Mouse (Mus musculus) limb, embryonic 10.5 days (tissue): Measurements from ENCODE around the gene Lce6a. TPM values are rescaled to one million over a fixed set of nuclear protein-coding genes. Genes with fewer than 3 reads are reported as not detected.

ENCODE experiments used
- DNase-seq: peaks from one replicate; pipeline ENCODE4 v3.0.0-alpha.2; 2017; ENCODE audit warnings: low spot score
- H3K27ac ChIP-seq: fragments of 300-500 bp; sonication (generic); 2 replicates; pipeline ENCODE4 v1.5.1; 2016; ENCODE audit warnings: mild to moderate bottlenecking
- H3K27me3 ChIP-seq: fragments of 300-500 bp; sonication (generic); 2 replicates; pipeline ENCODE4 v1.6.1; 2016; ENCODE audit warnings: low read depth, mild to moderate bottlenecking; ENCODE audit not compliant: poor library complexity, severe bottlenecking
- H3K36me3 ChIP-seq: fragments of 300-500 bp; sonication (generic); 2 replicates; pipeline ENCODE4 v1.6.1; 2016; ENCODE audit warnings: mild to moderate bottlenecking, moderate library complexity
- H3K4me1 ChIP-seq: fragments of 300-500 bp; sonication (generic); 2 replicates; pipeline ENCODE4 v1.6.1; 2016
- H3K4me3 ChIP-seq: fragments of 300-500 bp; sonication (generic); 2 replicates; pipeline ENCODE4 v1.5.1; 2016; ENCODE audit warnings: mild to moderate bottlenecking, moderate library complexity
- H3K9me3 ChIP-seq: fragments of 300-500 bp; sonication (generic); replicated peaks from 2 replicates; pipeline ENCODE4 v1.6.1; 2016; ENCODE audit warnings: mild to moderate bottlenecking
- WGBS: fragments of 180-500 bp; shearing (Covaris S2); methylation state at CpG from one replicate; pipeline ENCODE4 v1.1.7; 2016; 5-methylcytosine and 5-hydroxymethylcytosine counted together
- polyA plus RNA-seq: library from polyadenylated mRNA; unstranded; fragments of >200 nt; fragmentation: Nextera tagmentation; extraction: Ambion mirVana; gene quantifications from 2 replicates; pipeline ENCODE4 v1.2.1, GENCODE M21; 2016

The Lce6a gene
- polyA plus RNA-seq, 1 experiment from 2014 or later, result not detected

DNA sequence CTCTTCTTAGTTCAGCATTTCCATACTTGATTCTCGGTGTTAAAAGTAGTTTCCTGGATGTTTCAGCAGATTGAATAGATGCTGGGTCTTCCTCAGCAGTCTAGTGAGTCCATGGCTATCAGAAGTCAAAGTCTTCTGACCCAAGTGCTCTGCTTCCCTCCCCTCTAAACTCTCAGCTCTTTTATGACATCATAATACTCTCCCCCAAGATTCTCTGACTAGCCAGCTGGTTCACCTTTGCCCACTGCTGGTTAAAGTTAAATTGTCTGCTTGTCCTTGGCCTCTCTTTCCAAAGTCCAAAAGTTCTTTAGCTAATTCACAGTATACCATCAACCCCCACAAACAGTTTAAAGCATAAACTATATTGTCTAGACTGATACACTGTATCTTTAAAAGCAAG, 32.6 kb downstream of the Lce6a start, which contains the start of gene Smcp:
Gene Smcp (minus strand): TSS at position 140 of the 400 bp plus-strand sequence.
- WGBS, result 83% methylated on average over 1 of the region's 1 CpGs

GRCm38 (mm10) chr3:92587190-92587589, 34.3 kb downstream of the Lce6a start:
- Histone ChIP-seq H3K4me1 (no peaks in the 10 kb centered on the region), H3K27ac (no peak overlapping the region), H3K36me3 (no peaks in the 10 kb centered on the region), H3K4me3 (no peak overlapping the region), H3K27me3 (no peaks in the 10 kb centered on the region), H3K9me3 (no peaks in the 10 kb centered on the region)
- no peak for DNase-seq
- 98% methylated on average over 3 of the region's 3 CpGs for WGBS

More for the DNA sequence above, 32.6 kb downstream of the Lce6a start, which contains the start of gene Smcp:
- Histone ChIP-seq H3K27me3 (no peaks in the 10 kb centered on the region), H3K36me3 (no peaks in the 10 kb centered on the region), H3K27ac (no peak within 1 kb of the TSS), H3K9me3 (no peaks in the 10 kb centered on the region), H3K4me1 (no peaks in the 10 kb centered on the region), H3K4me3 (no peak within 1 kb of the TSS)
- no peak for DNase-seq

- H3K36me3 ChIP-seq, result no peaks in the 10 kb centered on the region
- no peak for DNase-seq
- no peak overlapping the region for H3K4me3 ChIP-seq
- no peak overlapping the region for H3K27ac ChIP-seq
- 83% methylated on average over 1 of the region's 1 CpGs for WGBS
- H3K9me3 ChIP-seq, result no peaks in the 10 kb centered on the region
- no peaks in the 10 kb centered on the region for H3K4me1 ChIP-seq
- no peaks in the 10 kb centered on the region for H3K27me3 ChIP-seq
Observed at GRCm38 (mm10) chr3:92585055-92585454, 36.4 kb downstream of the Lce6a start.

DNA sequence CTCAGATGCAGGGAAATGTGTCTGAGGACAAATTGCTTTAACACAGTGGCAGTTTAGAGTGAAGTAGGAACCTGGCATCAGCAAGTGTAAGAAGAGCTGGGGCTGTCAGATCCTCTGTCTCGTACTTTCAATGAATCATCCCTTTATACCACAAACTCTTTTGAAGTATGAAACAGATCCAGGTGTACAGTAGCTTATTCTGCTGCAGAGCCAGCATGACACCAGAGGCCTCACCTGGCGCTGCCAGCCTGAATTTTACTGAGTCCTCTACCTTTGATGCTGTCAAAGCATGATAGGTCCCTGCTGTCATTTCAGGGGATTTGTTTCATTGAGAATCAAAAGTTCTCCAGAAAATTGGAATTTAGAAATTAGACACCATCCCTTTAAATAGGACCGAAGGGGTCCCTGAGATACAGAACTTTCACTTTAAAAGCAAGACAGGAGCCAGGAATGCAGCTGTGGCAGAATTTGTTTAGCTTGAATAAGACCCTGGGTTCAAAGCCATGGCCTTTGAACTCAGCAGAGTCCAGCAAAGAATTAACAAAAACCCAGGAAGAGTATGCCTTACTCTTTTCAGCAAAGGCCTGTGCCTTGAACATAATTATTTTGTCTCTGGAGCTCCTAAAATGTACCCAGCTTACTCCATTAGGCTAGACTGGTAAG, 38.2 kb downstream of the Lce6a start:
- Histone ChIP-seq H3K4me1 (no peaks in the 10 kb centered on the region), H3K36me3 (no peaks in the 10 kb centered on the region), H3K27me3 (no peaks in the 10 kb centered on the region), H3K9me3 (no peaks in the 10 kb centered on the region), H3K4me3 (no peak overlapping the region), H3K27ac (no peak overlapping the region)
- WGBS, result 82% methylated on average over 3 of the region's 3 CpGs
- DNase-seq, result no peak

GRCm38 (mm10) chr3:92579508-92579907, 42.0 kb downstream of the Lce6a start:
- H3K4me1 ChIP-seq, result no peaks in the 10 kb centered on the region
- H3K27me3 ChIP-seq, result no peaks in the 10 kb centered on the region
- H3K36me3 ChIP-seq, result no peaks in the 10 kb centered on the region
- H3K4me3 ChIP-seq, result no peak overlapping the region
- DNase-seq, result no peak
- H3K27ac ChIP-seq, result no peak overlapping the region
- WGBS, result 82% methylated on average over 1 of the region's 1 CpGs
- no peaks in the 10 kb centered on the region for H3K9me3 ChIP-seq

GRCm38 (mm10) chr3:92578652-92579413, 42.6 kb downstream of the Lce6a start:
- H3K4me3 ChIP-seq, result no peak overlapping the region
- no peak for DNase-seq
- no peaks in the 10 kb centered on the region for H3K27me3 ChIP-seq
- no peaks in the 10 kb centered on the region for H3K36me3 ChIP-seq
- H3K9me3 ChIP-seq, result no peaks in the 10 kb centered on the region
- H3K4me1 ChIP-seq, result no peaks in the 10 kb centered on the region
- 73% methylated on average over 4 of the region's 4 CpGs for WGBS
- no peak overlapping the region for H3K27ac ChIP-seq

GRCm38 (mm10) chr3:92573449-92574041, 47.9 kb downstream of the Lce6a start, which contains the start of gene Ivl:
Gene Ivl, minus strand, starts transcription at chr3:92573735.
- no peak within 1 kb of the TSS for H3K27ac ChIP-seq
- H3K36me3 ChIP-seq, result no peaks in the 10 kb centered on the region
- 90% methylated on average over 1 of the region's 1 CpGs for WGBS

DNA sequence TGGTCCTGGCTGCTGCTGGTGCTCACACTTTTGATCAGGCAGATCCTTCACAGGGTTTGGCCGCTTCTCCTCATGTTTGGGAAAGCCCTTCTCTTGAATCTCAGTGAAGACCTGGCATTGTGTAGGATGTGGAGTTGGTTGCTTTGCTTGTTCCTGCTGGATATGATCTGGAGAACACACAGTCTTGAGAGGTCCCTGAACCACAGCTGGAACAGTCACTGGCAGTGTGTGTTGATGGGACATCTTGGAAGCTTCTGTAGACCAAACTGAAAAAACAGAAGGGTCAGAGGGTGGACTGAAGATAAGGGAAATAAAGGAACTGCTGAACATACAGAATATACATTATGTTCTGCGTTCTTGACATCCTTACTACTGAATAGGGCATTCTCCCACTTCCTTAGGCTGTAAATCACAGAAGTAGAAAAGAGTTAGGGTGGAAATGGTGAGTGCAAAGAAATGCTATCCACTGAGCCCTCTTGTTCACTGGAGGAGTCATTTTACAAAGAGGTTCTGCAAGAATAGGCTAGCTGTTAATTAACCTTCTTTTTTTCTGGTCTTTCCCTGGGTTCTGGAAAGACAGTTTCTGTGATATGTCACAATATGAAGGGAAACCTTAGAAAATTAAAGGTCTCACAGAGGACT, 48.8 kb downstream of the Lce6a start:
- H3K36me3 ChIP-seq, result no peaks in the 10 kb centered on the region
- H3K9me3 ChIP-seq, result no peaks in the 10 kb centered on the region
- 61% methylated on average over 2 of the region's 2 CpGs for WGBS
- peaks cover 6% of the 10 kb centered on the region; the same call in 1 of the 2 replicates for H3K4me1 ChIP-seq
- no peaks in the 10 kb centered on the region for H3K27me3 ChIP-seq
- no peak overlapping the region for H3K27ac ChIP-seq
- DNase-seq, result no peak
- no peak overlapping the region for H3K4me3 ChIP-seq

More at GRCm38 (mm10) chr3:92573449-92574041, 47.9 kb downstream of the Lce6a start, which contains the start of gene Ivl:
- no peaks in the 10 kb centered on the region for H3K27me3 ChIP-seq
- H3K4me1 ChIP-seq, result peaks cover 6% of the 10 kb centered on the region; the same call in 1 of the 2 replicates
- H3K9me3 ChIP-seq, result no peaks in the 10 kb centered on the region
- H3K4me3 ChIP-seq, result no peak within 1 kb of the TSS
- no peak for DNase-seq

Other genes with a start within 250 kb of the Lce6a start
- gene Sprr2h, start 236.0 kb downstream of the Lce6a start, polyA plus RNA-seq, result not detected in 2 replicates
- gene Sprr2i, start 213.7 kb downstream of the Lce6a start, polyA plus RNA-seq, result not detected in 2 replicates
- not detected in 2 replicates for gene Sprr2j-ps, start 203.6 kb downstream of the Lce6a start, polyA plus RNA-seq
- gene Gm9774, start 192.2 kb downstream of the Lce6a start, polyA plus RNA-seq, result 7.4 and 9.1 TPM in 2 replicates
- not detected in 2 replicates for gene Sprr2k, start 189.1 kb downstream of the Lce6a start, polyA plus RNA-seq
- gene Sprr1b, start 182.9 kb downstream of the Lce6a start, polyA plus RNA-seq, result not detected in 2 replicates
- gene Sprr3, start 162.9 kb downstream of the Lce6a start, polyA plus RNA-seq, result not detected in 2 replicates
- not detected in 2 replicates for gene Sprr1a, start 135.8 kb downstream of the Lce6a start, polyA plus RNA-seq
- gene Sprr4, start 121.2 kb downstream of the Lce6a start, polyA plus RNA-seq, result not detected in 2 replicates
- not detected in 2 replicates for gene 2310046K23Rik, start 87.1 kb downstream of the Lce6a start, polyA plus RNA-seq
- not detected in 2 replicates for gene Ivl, start 47.9 kb downstream of the Lce6a start, polyA plus RNA-seq
- gene Smcp, start 32.7 kb downstream of the Lce6a start, polyA plus RNA-seq, result not detected in 2 replicates
- not detected in 2 replicates for gene 2210017I01Rik, start 14.2 kb downstream of the Lce6a start, polyA plus RNA-seq
- not detected in 2 replicates for gene Lce1a1, start 26.6 kb upstream of the Lce6a start, polyA plus RNA-seq
- not detected in 2 replicates for gene Lce1b, start 35.3 kb upstream of the Lce6a start, polyA plus RNA-seq
- gene Lce1a2, start 48.7 kb upstream of the Lce6a start, polyA plus RNA-seq, result not detected in 2 replicates
- gene Lce1c, start 57.6 kb upstream of the Lce6a start, polyA plus RNA-seq, result not detected in 2 replicates
- gene Lce1d, start 65.5 kb upstream of the Lce6a start, polyA plus RNA-seq, result not detected in 2 replicates
- gene Lce1e, start 87.4 kb upstream of the Lce6a start, polyA plus RNA-seq, result not detected in 2 replicates
- gene Lce1f, start 98.7 kb upstream of the Lce6a start, polyA plus RNA-seq, result not detected in 2 replicates
- gene Gm38119, start 117.4 kb upstream of the Lce6a start, polyA plus RNA-seq, result not detected in 2 replicates
- not detected in 2 replicates for gene Lce1g, start 130.7 kb upstream of the Lce6a start, polyA plus RNA-seq
- not detected in 2 replicates for gene Lce1h, start 143.4 kb upstream of the Lce6a start, polyA plus RNA-seq
- gene Lce1i, start 157.2 kb upstream of the Lce6a start, polyA plus RNA-seq, result not detected in 2 replicates
- not detected in 2 replicates for gene Lce1j, start 168.9 kb upstream of the Lce6a start, polyA plus RNA-seq
- gene Lce1k, start 186.2 kb upstream of the Lce6a start, polyA plus RNA-seq, result not detected in 2 replicates
- gene Kprp, start 205.6 kb upstream of the Lce6a start, polyA plus RNA-seq, result not detected in 2 replicates
- gene Lce1l, start 229.6 kb upstream of the Lce6a start, polyA plus RNA-seq, result not detected in 2 replicates
- not detected in 2 replicates for gene 2310050C09Rik, start 248.6 kb upstream of the Lce6a start, polyA plus RNA-seq